Mouse (Mus musculus) left cerebral cortex, postnatal 14 days (tissue): Measurements from ENCODE around the gene Dqx1. TPM values are rescaled to one million over a fixed set of nuclear protein-coding genes. Genes with fewer than 3 reads are reported as not detected.

ENCODE experiments used
- DNase-seq, 2 experiments: peaks; one replicate each; pipeline ENCODE4 v3.0.0; 2021 to 2022; ENCODE audit warnings: low spot score in 2 of 2, mixed read lengths in 1 of 2
- intact Hi-C: fragments of 180-260 bp; cut with DNase I; formaldehyde crosslinking; loops from one replicate; pipeline ENCODE4 v1.15.1; 2025
- long read RNA-seq, 2 experiments: library from polyadenylated mRNA; stranded (forward); transcript quantifications; one replicate each; pipeline ENCODE4 v2.0.0; 2021
- total RNA-seq, 2 experiments: library from RNA; stranded (reverse); gene quantifications; 2 replicates each; pipeline ENCODE4 v1.2.3; 2021

Dqx1 gene
- total RNA-seq, result under 1 TPM; 0.44 to 0.79 TPM
- long read RNA-seq, experiment 1, partial matches to known transcripts, result 5 of 5 reads
- long read RNA-seq, experiment 1, other reads (novel, unspliced or antisense), result 0 of 5 reads
- long read RNA-seq, experiment 2, partial matches to known transcripts, result 1 of 1 reads
- long read RNA-seq, experiment 2, other reads (novel, unspliced or antisense), result 0 of 1 reads

GRCm38 (mm10) chr6:83057790-83058189 is at the start of gene Dqx1:
Gene Dqx1, plus strand, starts transcription at chr6:83057844.
- DNase-seq, result peak in 1 of 2 experiments; percentile 14
- intact Hi-C loops, result no loop called here

GRCm38 (mm10) chr6:83008659-83009058 is 49.0 kb upstream of the Dqx1 start:
- intact Hi-C loops, result no loop called here
- no peak for DNase-seq

GRCm38 (mm10) chr6:83010010-83010409 is 47.6 kb upstream of the Dqx1 start:
- DNase-seq, result no peak
- intact Hi-C loops, result no loop called here

DNA sequence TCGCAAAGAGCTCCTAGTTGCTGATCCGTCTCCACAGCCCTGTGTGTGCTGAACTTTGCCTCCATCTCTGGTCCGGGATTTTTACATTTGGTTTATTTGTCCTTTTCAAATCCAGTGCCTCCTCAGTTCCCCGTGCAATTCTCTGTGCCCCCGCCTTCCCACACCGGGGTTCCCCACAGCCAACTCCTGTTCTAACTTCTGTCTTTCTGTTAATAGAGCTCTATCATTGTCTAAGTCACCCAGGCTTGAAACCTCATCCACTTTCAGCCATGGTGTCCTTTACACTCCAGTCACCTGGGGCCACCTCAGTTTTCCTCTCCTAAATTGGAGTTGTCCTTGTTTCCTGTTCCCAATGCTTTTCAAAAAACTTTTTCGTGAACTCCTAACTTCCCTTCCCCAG is 46.4 kb upstream of the Dqx1 start:
- intact Hi-C loops, result no loop called here

GRCm38 (mm10) chr6:83011756-83012155 is 45.9 kb upstream of the Dqx1 start:
- no peak for DNase-seq
- intact Hi-C loops, result no loop called here

More for the DNA sequence above, 46.4 kb upstream of the Dqx1 start:
- no peak for DNase-seq

DNA sequence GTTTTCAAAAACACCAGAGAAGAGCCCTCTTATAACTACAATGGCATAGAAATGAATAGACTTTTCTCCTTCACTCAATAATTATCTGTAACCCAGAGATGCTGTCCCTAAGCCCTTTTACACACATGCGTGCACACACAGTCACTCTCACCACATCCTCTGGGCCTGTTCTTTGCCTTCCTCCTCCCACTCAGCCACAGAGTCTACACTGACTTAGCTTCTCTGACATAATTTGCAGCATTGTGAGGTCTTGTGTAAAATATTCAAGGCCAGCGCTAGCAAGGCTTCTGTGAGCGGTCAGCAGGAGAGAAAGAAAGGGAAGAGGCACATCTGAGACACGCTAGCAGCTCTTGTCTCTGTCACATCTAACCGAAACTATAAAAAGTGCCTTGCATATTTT is 44.2 kb upstream of the Dqx1 start:
- intact Hi-C loops, result no loop called here
- no peak for DNase-seq

GRCm38 (mm10) chr6:83014482-83015466 is 42.9 kb upstream of the Dqx1 start:
- DNase-seq, result no peak
- intact Hi-C loops, result no loop called here

DNA sequence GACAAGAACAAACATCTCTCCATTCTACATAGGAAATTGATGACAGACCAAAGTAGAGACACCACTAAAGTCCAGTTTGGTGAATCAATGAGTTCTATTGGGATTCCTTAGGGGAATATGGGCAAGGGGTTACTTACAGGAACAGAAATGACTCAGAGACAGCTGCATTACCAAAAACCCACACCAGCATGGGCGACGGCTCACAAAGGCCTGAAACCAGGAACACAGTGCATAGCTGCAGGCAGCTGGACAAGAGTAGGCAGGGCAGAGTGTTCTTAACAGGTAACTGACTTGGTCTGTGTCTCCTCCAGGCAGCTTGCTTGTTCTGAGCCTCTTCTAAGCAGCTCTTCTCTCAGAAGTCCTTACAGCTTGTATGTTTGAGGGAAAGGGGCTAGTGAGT is 41.9 kb upstream of the Dqx1 start:
- intact Hi-C loops, result no loop called here
- no peak for DNase-seq

GRCm38 (mm10) chr6:83017190-83017589 is 40.5 kb upstream of the Dqx1 start:
- intact Hi-C loops, result no loop called here
- no peak for DNase-seq

DNA sequence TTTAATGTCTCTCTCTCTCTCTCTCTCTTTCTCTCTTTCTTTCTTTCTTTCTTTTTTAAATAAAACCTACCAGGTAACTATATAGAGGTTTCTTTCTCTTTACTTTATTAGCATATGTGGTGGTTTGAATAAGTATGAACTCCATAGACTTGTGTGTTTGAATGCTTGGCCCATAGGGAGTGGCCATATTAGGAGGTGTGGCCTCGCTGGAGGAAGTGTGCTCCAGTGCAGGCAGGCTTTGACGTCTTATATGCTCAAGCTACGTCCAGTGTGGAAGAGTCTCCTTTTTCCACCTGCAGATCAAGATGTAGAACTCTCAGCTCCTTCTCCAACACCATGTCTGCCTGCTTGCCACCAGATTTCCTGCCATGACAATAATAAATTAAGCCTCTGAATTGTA is 38.6 kb upstream of the Dqx1 start:
- DNase-seq, result no peak
- intact Hi-C loops, result no loop called here

GRCm38 (mm10) chr6:83020121-83020520 is 37.5 kb upstream of the Dqx1 start:
- no peak for DNase-seq
- intact Hi-C loops, result no loop called here

GRCm38 (mm10) chr6:83020836-83021593 is 36.6 kb upstream of the Dqx1 start:
- no peak for DNase-seq
- intact Hi-C loops, result no loop called here

GRCm38 (mm10) chr6:83023008-83023407 is 34.6 kb upstream of the Dqx1 start:
- DNase-seq, result no peak
- intact Hi-C loops, result no loop called here

- intact Hi-C loops, result no loop called here
- DNase-seq, result no peak
These were observed 33.9 kb upstream of the Dqx1 start for GRCm38 (mm10) chr6:83023786-83024185.

DNA sequence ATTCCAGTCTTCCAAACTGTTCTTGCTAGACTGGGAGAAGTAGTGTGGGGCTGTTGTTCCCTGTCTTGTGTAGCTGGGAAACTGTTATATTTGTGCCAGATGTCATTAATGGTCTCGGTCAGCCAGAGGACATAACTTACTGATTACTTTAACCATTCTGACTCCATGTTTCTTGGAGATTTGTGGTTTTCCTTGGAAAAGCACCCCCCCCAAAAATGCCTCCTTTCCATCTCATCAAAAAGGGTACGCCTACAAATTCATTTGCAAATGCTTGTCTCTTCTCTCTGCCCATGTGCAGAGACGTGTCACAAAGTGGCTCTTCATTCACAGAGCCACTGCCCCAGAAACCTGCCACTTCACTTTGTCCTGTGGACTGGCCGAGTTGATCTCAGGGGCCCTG is 33.2 kb upstream of the Dqx1 start:
- no peak for DNase-seq
- intact Hi-C loops, result no loop called here

DNA sequence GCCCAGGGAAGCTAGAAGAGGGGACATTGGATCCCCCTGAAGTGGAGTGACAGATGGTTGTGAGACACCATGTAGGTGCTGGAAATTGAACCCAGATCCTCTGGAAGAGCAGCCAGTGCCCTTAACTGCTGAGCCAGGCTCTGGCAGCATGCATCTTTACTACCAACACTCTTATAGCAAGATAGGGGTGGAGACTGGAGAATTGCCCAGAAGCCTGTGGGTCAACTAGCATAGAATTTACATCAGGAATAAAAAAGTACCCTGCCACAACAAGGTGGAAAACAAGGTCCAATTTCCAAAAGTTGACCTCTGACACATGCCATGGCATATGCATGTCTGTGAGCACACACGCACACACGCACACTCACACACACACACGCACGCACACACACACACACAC is 32.4 kb upstream of the Dqx1 start:
- intact Hi-C loops, result no loop called here
- DNase-seq, result no peak

DNA sequence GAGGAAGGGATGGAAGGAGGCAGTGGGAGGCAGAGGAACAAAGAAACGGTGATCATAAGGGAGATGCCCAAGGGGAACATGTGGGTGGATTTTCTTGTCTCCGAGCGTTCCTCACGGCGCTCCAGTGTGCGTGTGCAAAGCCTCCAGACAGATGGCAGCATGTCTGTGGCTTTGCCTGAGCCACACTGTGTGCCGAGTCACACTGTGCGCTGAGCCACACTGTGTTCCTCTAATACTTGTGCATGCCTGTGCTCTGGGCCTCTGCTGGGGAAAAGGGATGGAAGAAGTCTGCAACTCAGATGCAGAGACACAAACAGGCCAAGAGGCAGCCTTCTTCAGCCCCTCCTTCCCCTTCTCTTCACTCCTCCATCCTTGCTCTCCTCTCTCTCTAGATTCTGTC is 30.4 kb upstream of the Dqx1 start:
- intact Hi-C loops, result no loop called here
- no peak for DNase-seq

DNA sequence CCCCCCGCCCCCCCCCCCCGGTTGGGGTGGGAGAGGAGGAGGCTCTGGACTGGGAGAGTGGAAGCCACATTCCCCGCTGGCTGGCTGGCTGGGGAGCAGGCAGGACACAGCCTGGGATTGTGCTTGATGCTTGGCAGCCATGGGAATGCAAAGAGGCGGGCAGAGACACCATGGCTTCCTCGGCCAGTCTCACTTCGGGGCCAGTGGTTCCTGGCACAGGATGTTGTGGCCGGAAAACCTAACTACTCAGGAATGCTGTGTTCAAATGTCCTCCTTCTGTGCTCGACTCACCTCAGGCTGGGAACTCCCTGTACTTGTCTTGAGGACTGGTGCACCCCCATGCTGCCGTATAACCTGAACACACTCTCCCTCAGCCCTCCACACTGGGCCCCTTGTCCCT is 29.9 kb upstream of the Dqx1 start:
- intact Hi-C loops, result no loop called here
- no peak for DNase-seq

DNA sequence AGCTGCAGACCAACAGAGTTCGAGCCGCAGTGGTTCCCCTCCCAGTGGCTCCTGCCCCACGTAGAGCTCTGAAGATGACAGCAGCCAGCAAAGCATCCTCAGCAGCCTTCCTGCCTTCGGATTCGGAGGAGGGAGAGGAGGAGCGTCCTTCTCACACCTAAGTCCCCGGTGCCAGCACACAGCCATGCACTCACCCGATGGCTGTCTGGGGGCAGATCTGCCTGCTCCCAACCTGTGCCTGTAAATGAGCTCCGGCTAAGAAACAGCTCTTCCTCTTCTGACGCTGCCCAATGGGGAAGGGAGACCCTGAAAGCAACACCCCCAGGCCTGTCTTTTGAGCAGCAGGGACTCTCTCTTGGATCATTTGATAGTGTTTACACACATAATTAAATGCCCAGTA is 27.9 kb upstream of the Dqx1 start:
- intact Hi-C loops, result no loop called here
- no peak for DNase-seq

- intact Hi-C loops, result no loop called here
- DNase-seq, result no peak
These were observed 26.5 kb upstream of the Dqx1 start for GRCm38 (mm10) chr6:83031111-83031510.
